Mouse (Mus musculus): ENCODE measurements at regions not wholly inside any gene's neighbourhood (a gene's known extent, or its start where the extent isn't known, plus 50 kb on each side); places are given as distances from the start of the nearest gene placed in this dataset. TPM values are rescaled to one million over a fixed set of nuclear protein-coding genes. Genes with fewer than 3 reads are reported as not detected.

- ATAC-seq = no peak
- no peaks in the 10 kb centered on the region for H3K9me3 ChIP-seq (ENCODE audit: low read length)
- no peak overlapping the region for H3K4me2 ChIP-seq (ENCODE audit: low read depth)
- H3K4me1 ChIP-seq (ENCODE audit: insufficient read depth) = no peaks in the 10 kb centered on the region
- no peak for TF ChIP-seq CTCF (IDR thresholded peaks at IDR 0.05; ENCODE audit: low read depth)
- H3K36me3 ChIP-seq (ENCODE audit: insufficient read depth) = no peaks in the 10 kb centered on the region
- no peak overlapping the region for H3K9ac ChIP-seq
- no peak for DNase-seq
- H3K27ac ChIP-seq (ENCODE audit: low read depth, low read length) = no peak overlapping the region
- H3K27me3 ChIP-seq (ENCODE audit: insufficient read depth, low read length) = no peaks in the 10 kb centered on the region
- no peak overlapping the region for H3K4me3 ChIP-seq (ENCODE audit: low read depth, low read length)
- 98% methylated on average over 1 of the region's 1 CpGs for WGBS
Measured at GRCm38 (mm10) chr9:89788651-89789050, 50.4 kb upstream of the Ankrd34c start.

MicroRNAs encoded in the stretch of these regions (microRNA counts, 519-probe panel; counts per million panel counts)
- not detected for microRNA mmu-miR-184

Small RNA genes in the stretch of these regions (microRNA-seq; reads per million reads assigned to microRNA genes)
- 3.9 to 4.0 reads per million in 2 experiments for gene Mir184

Measured in forebrain, postnatal 0 days (tissue).